Mouse (Mus musculus) thymus, postnatal 36 days (tissue): ENCODE measurements at regions not wholly inside any gene's neighbourhood (a gene's known extent, or its start where the extent isn't known, plus 50 kb on each side); places are given as distances from the start of the nearest gene placed in this dataset.

ENCODE experiments used
- DNase-seq, 2 experiments: peaks; one replicate each; pipeline ENCODE4 v3.0.0; 2022; ENCODE audit warnings: mixed read lengths in 2 of 2

GRCm38 (mm10) chr1:189085245-189085644, 77.6 kb upstream of the Kctd3 start:
- DNase-seq, result peak; percentile 30 to 37

GRCm38 (mm10) chr1:189081267-189081666, 73.6 kb upstream of the Kctd3 start:
- DNase-seq, result no peak

GRCm38 (mm10) chr1:189080797-189081196, 73.2 kb upstream of the Kctd3 start:
- peak; percentile 16 to 19 for DNase-seq

- no peak for DNase-seq
These were observed 72.1 kb upstream of the Kctd3 start for GRCm38 (mm10) chr1:189079451-189080410.

- DNase-seq, result no peak
These were observed 70.2 kb upstream of the Kctd3 start for GRCm38 (mm10) chr1:189077861-189078260.

GRCm38 (mm10) chr1:189076276-189076675, 68.6 kb upstream of the Kctd3 start:
- no peak for DNase-seq

- DNase-seq, result no peak
These were observed 68.0 kb upstream of the Kctd3 start for GRCm38 (mm10) chr1:189075671-189076070.

GRCm38 (mm10) chr1:189072516-189072915, 64.9 kb upstream of the Kctd3 start:
- no peak for DNase-seq

GRCm38 (mm10) chr1:189068204-189068603, 60.6 kb upstream of the Kctd3 start:
- no peak for DNase-seq

GRCm38 (mm10) chr1:189067204-189067960, 59.7 kb upstream of the Kctd3 start:
- no peak for DNase-seq

- no peak for DNase-seq
These were observed 59.0 kb upstream of the Kctd3 start for GRCm38 (mm10) chr1:189066446-189067151.

GRCm38 (mm10) chr1:189065152-189065910, 57.7 kb upstream of the Kctd3 start:
- no peak for DNase-seq

GRCm38 (mm10) chr1:189064629-189065028, 57.0 kb upstream of the Kctd3 start:
- DNase-seq, result no peak

- no peak for DNase-seq
These were observed 56.1 kb upstream of the Kctd3 start for GRCm38 (mm10) chr1:189063699-189064098.

- DNase-seq, result no peak
These were observed 55.6 kb upstream of the Kctd3 start for GRCm38 (mm10) chr1:189063209-189063608.
